Mouse (Mus musculus) erythroblast, adult 5-6 weeks (primary cell): ENCODE results near the gene Ntng2. TPM values are rescaled to one million over a fixed set of nuclear protein-coding genes. Genes with fewer than 3 reads are reported as not detected.

Experiments used
- ATAC-seq: replicated peaks from 2 replicates; pipeline ENCODE4 v1.8.0; 2016; ENCODE audit warnings: moderate number of reproducible peaks, mild to moderate bottlenecking, moderate TSS enrichment, inconsistent platforms; ENCODE audit not compliant: poor library complexity, low FRiP score, severe bottlenecking
- total RNA-seq, 2 experiments: library from RNA; stranded (forward) in 1 of 2; stranded (reverse) in 1 of 2; fragments of 150-400 nt in 1 of 2; fragments of 200-764, 138-1000 nt in 1 of 2; gene quantifications; 2 replicates each; pipeline versions ENCODE4 v1.2.3 to v1.2.4; 2015 to 2017; ENCODE audit warnings: low replicate concordance in 2 of 2

The Ntng2 gene
- total RNA-seq, 2 experiments from 2014 or later, result 0.94 to 2.3 TPM

- no peak for ATAC-seq
These were observed 58.8 kb downstream of the Ntng2 start for GRCm38 (mm10) chr2:29193819-29194546.

GRCm38 (mm10) chr2:29192629-29193278 lies 60.1 kb downstream of the Ntng2 start:
- no peak for ATAC-seq

- ATAC-seq, result no peak
These were observed 61.3 kb downstream of the Ntng2 start for GRCm38 (mm10) chr2:29191216-29192215.

GRCm38 (mm10) chr2:29190392-29190791 lies 62.4 kb downstream of the Ntng2 start:
- ATAC-seq, result no peak

GRCm38 (mm10) chr2:29186209-29186608 lies 66.6 kb downstream of the Ntng2 start:
- ATAC-seq, result no peak

GRCm38 (mm10) chr2:29183266-29183924 lies 69.4 kb downstream of the Ntng2 start:
- ATAC-seq, result no peak

GRCm38 (mm10) chr2:29181111-29181510 lies 71.7 kb downstream of the Ntng2 start:
- ATAC-seq, result no peak

- ATAC-seq, result no peak
These were observed 73.0 kb downstream of the Ntng2 start for GRCm38 (mm10) chr2:29179810-29180209.

GRCm38 (mm10) chr2:29174887-29175286 lies 77.9 kb downstream of the Ntng2 start:
- no peak for ATAC-seq

- ATAC-seq, result no peak
These were observed 84.7 kb downstream of the Ntng2 start for GRCm38 (mm10) chr2:29168067-29168466.

GRCm38 (mm10) chr2:29151941-29152340 lies 100.9 kb downstream of the Ntng2 start:
- no peak for ATAC-seq

Other genes starting within 250 kb of the Ntng2 start
- gene Cfap77, start 197.9 kb downstream of the Ntng2 start, total RNA-seq (2015; ENCODE audit: low replicate concordance), result not detected in 2 replicates
- not detected in 2 replicates for gene Cfap77, start 197.9 kb downstream of the Ntng2 start, total RNA-seq (2017; ENCODE audit: low replicate concordance)
- gene Ttf1, start 192.7 kb downstream of the Ntng2 start, total RNA-seq (2015; ENCODE audit: low replicate concordance), result 3.3 and 7.1 TPM in 2 replicates
- 9.1 and 14.6 TPM in 2 replicates for gene Ttf1, start 192.7 kb downstream of the Ntng2 start, total RNA-seq (2017; ENCODE audit: low replicate concordance)
- gene Setx, start 128.8 kb downstream of the Ntng2 start, total RNA-seq (2015; ENCODE audit: low replicate concordance), result 19.6 and 33.2 TPM in 2 replicates
- 25.1 and 27.9 TPM in 2 replicates for gene Setx, start 128.8 kb downstream of the Ntng2 start, total RNA-seq (2017; ENCODE audit: low replicate concordance)
- 4.0 and 9.6 TPM in 2 replicates for gene Med27, start 93.8 kb upstream of the Ntng2 start, total RNA-seq (2015; ENCODE audit: low replicate concordance)
- 5.0 and 9.3 TPM in 2 replicates for gene Med27, start 93.8 kb upstream of the Ntng2 start, total RNA-seq (2017; ENCODE audit: low replicate concordance)